Mouse (Mus musculus) embryonic facial prominence, embryonic 14.5 days (tissue): ENCODE data around the gene Pfkfb2. TPM values are rescaled to one million over a fixed set of nuclear protein-coding genes. Genes with fewer than 3 reads are reported as not detected.
A peak's percentile ranks its signal among the peaks of the same experiment; 100 is the strongest.

ENCODE experiments used
- ATAC-seq: fragments of 200-750 bp; cut with Nextera tagmentation; 2 replicates; pipeline ENCODE4 v1.8.0; 2017; ENCODE audit warnings: low read depth, moderate number of reproducible peaks, moderate TSS enrichment
- DNase-seq: peaks from one replicate; pipeline ENCODE4 v3.0.0-alpha.2; 2015; ENCODE audit warnings: low spot score
- H3K27ac ChIP-seq: fragments of 300-500 bp; sonication (generic); replicated peaks from 2 replicates; pipeline ENCODE4 v1.5.1; 2014; ENCODE audit warnings: low read depth, mild to moderate bottlenecking, low read length, moderate library complexity
- H3K27me3 ChIP-seq: fragments of 300-500 bp; sonication (generic); replicated peaks from 2 replicates; pipeline ENCODE4 v1.6.1; 2014; ENCODE audit warnings: low read length; ENCODE audit not compliant: control insufficient read depth, insufficient read depth
- H3K36me3 ChIP-seq: fragments of 300-500 bp; sonication (generic); 2 replicates; pipeline ENCODE4 v1.6.1; 2014; ENCODE audit warnings: low read length, mixed read lengths; ENCODE audit not compliant: control insufficient read depth, insufficient read depth
- H3K4me1 ChIP-seq: fragments of 300-500 bp; sonication (generic); 2 replicates; pipeline ENCODE4 v1.6.1; 2014; ENCODE audit warnings: antibody characterized with exemption, low read length; ENCODE audit not compliant: control insufficient read depth, insufficient read depth
- H3K4me2 ChIP-seq: fragments of 300-500 bp; sonication (generic); 2 replicates; pipeline ENCODE4 v1.6.1; 2014; ENCODE audit warnings: low read depth, mild to moderate bottlenecking, low read length, moderate library complexity, mixed read lengths
- H3K4me3 ChIP-seq: fragments of 300-500 bp; sonication (generic); 2 replicates; pipeline ENCODE4 v1.5.1; 2014; ENCODE audit warnings: low read depth, mild to moderate bottlenecking, low read length
- H3K9ac ChIP-seq: fragments of 300-500 bp; sonication (generic); 2 replicates; pipeline ENCODE4 v1.6.1; 2014; ENCODE audit warnings: low read depth, mild to moderate bottlenecking, low read length, moderate library complexity, mixed read lengths
- H3K9me3 ChIP-seq: fragments of 300-500 bp; sonication (generic); 2 replicates; pipeline ENCODE4 v1.6.1; 2016; ENCODE audit warnings: low read length; ENCODE audit not compliant: control insufficient read depth
- WGBS: fragments of 180-500 bp; shearing (Covaris S2); extraction: QIAGEN DNeasy Blood & Tissue Kit; methylation state at CpG from one replicate; pipeline ENCODE4 v1.1.7; 2014; 5-methylcytosine and 5-hydroxymethylcytosine counted together
- polyA plus RNA-seq: library from polyadenylated mRNA; unstranded; fragments of >200 nt; fragmentation: Nextera tagmentation; extraction: Ambion mirVana; gene quantifications from 2 replicates; pipeline ENCODE4 v1.2.1, GENCODE M21; 2014

Gene Pfkfb2
- polyA plus RNA-seq, 1 experiment from 2014 or later, result 8.0 TPM

DNA sequence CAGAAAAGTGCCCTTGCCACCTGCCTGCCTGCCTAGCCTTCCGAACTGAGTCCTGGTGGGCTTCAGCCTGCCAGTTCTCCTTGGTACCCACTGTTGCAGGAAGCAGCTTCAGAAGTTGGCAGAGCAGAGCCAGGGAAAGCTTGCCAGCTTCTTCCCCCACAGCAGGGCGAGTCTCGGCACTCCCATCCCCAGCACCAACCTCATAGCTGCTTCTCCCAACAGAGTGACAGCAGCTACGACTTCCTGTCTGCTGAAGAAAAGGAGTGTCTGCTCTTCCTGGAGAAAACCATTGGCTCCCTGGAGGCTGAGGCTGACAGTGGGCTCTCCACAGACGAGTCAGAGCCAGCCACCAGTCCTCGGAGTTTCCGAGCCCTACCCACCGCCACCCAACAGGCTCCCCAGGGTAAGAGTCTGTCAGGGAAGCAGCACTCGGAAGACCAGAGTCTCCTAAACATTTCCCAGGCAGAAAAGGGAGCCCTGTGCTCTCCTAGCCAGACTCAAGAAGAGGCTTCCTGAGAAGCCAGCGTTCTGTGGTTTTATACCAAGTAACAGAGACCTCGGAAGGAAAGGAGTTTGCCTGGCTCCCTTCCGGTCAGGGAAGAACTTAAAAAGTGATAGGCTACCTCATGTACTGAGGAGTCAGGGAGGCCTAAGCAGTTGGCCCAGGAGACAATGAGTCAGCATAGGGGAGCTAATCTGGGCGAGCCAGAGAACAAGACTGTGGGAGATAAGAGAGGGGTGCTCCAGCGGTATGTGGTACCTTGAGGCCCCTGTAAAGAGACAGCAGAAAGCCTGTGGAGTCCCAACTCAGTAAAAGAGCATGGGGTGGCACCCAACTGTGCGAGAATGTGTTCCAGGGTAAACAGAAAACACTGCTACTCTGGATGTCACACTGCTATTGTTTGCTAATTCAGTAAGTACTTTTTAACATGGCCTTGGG, 12.0 kb upstream of the Pfkfb2 start:
- Histone ChIP-seq H3K4me1 (no peaks in the 10 kb centered on the region), H3K27me3 (no peaks in the 10 kb centered on the region), H3K27ac (no peak overlapping the region), H3K9ac (no peak overlapping the region; the same call in 1 of the 2 replicates), H3K9me3 (no peaks in the 10 kb centered on the region), H3K36me3 (no peaks in the 10 kb centered on the region), H3K4me3 (no peak overlapping the region), H3K4me2 (no peak overlapping the region)
- 42% methylated on average over 15 of the region's 15 CpGs for WGBS
- no peak for ATAC-seq
- no peak for DNase-seq

DNA sequence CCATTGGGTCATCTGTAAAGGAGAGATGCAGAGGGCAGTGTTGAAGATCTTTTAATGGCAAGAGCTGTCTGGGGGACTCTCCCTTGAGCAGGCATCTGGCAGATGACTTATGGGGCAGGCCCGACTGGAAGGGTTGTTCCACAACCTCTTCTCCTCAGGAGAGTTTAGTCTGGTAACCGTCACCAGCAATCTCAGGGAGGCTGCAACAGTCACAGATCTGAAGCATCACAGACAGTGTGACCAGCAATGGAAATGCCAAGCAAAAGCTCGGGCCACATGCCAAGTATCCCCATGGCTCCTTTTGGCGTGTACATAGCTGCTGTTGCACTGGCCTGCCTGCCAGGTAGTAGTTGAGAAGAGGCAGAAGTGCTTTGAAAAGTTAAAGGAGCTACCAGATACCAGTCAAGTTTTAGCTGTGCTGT, 11.2 kb upstream of the Pfkfb2 start:
- DNase-seq (no peak), ATAC-seq (no peak)
- Histone ChIP-seq H3K36me3 (no peaks in the 10 kb centered on the region), H3K4me3 (no peak overlapping the region), H3K4me1 (no peaks in the 10 kb centered on the region), H3K4me2 (no peak overlapping the region), H3K9ac (no peak overlapping the region; the same call in 1 of the 2 replicates), H3K27me3 (no peaks in the 10 kb centered on the region), H3K27ac (no peak overlapping the region), H3K9me3 (no peaks in the 10 kb centered on the region)
- 82% methylated on average over 4 of the region's 4 CpGs for WGBS

DNA sequence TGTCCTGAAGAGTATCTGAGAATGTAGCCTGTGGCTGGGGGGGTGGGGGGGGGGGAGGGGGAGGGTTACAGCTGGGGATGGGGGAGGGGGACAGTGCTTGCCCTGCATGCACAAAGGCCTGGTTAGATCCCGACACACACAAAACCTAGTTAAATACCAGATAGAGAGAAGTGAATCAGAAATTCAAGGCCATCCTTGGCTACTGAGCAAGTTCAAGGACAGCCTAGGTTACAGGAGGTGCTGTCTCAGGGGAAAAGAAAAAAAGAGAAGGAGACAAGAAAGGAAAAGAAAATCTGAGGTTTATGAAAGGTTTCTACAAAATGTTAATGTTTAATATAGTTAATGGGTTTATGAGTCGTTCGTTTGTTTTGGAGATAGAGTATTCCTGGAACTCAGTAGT, 10.6 kb upstream of the Pfkfb2 start:
- Histone ChIP-seq H3K9me3 (no peaks in the 10 kb centered on the region), H3K36me3 (no peaks in the 10 kb centered on the region), H3K4me3 (no peak overlapping the region), H3K9ac (no peak overlapping the region), H3K27me3 (no peaks in the 10 kb centered on the region), H3K4me1 (no peaks in the 10 kb centered on the region), H3K27ac (no peak overlapping the region), H3K4me2 (no peak overlapping the region)
- DNase-seq, result no peak
- no peak for ATAC-seq
- WGBS, result 79% methylated on average over 3 of the region's 3 CpGs

DNA sequence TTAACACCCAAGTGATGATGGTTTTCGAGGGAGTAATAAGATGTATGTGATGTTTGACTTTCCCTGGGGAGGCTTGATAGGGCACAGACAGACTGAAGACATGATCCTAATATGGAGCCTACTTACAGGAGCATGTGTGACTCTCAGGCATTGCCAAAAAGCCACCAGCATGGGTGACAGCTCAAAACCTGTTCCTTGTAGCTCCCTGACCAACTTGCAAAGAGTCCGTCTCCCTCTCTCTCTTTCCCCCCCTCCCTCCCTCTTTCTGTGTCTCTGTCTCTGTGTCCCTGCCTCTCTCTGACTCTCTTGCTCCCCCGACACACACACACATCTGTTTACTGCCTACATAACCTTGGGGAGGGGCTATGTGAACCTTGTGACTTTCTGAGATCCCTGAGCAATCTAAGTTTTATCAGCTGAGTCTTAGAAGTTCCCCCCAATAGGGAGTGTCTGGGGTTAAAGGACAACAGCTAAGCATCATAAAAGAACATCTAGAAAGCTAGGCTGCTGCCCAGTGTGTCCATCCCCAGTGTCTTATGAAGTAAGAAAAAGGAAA, 9.6 kb upstream of the Pfkfb2 start:
- Histone ChIP-seq H3K27me3 (no peaks in the 10 kb centered on the region), H3K4me1 (no peaks in the 10 kb centered on the region), H3K9me3 (no peaks in the 10 kb centered on the region), H3K4me2 (no peak overlapping the region), H3K27ac (no peak overlapping the region), H3K4me3 (no peak overlapping the region), H3K9ac (no peak overlapping the region), H3K36me3 (no peaks in the 10 kb centered on the region)
- 73% methylated on average over 3 of the region's 3 CpGs for WGBS
- DNase-seq (no peak), ATAC-seq (no peak)

DNA sequence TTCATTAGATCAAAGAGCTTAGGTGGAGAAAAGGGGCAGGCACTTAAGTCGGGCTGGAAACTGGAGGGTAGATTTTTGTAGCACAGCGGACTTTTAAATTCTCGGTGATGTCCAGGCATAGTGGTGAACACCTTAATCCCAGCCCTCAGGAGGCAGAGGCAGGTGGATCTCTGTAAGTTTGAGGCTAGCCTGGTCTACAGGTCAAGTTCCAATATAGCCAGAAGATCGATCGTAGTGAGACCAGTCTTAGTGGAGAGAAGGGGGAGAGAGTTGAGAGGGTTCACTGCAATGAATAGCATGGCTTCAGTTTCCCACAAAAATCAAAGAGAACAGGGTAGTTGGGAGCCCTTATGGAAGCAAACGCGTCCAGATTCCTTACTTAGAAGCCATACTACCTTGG, 8.9 kb upstream of the Pfkfb2 start:
- Histone ChIP-seq H3K4me1 (no peaks in the 10 kb centered on the region), H3K4me3 (no peak overlapping the region), H3K36me3 (no peaks in the 10 kb centered on the region), H3K4me2 (no peak overlapping the region), H3K9me3 (no peaks in the 10 kb centered on the region), H3K27me3 (no peaks in the 10 kb centered on the region), H3K9ac (no peak overlapping the region), H3K27ac (no peak overlapping the region)
- ATAC-seq (no peak), DNase-seq (no peak)
- WGBS, result 91% methylated on average over 7 of the region's 7 CpGs

DNA sequence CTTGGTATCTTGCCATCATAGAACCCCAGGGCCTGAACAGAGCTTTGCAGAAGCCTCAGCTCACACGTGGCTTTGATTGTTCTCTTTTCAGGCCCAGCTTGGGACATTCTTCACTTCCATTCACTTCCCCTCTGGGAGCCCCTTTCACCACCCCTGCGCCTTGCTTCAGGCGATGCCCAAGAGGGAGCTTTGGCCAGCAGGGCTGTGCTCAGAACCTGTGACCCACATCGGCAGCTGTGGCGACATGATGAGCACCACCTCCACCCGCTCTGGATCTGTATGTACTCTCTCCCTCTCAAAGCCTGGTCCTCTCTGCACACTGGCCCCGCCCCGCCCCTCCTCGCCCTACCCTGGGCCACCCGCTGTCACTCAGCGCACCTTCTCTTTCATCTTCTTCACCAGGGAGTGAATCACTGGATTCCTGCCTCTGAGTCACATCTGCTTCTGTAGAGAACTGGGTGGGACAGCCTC, 8.4 kb upstream of the Pfkfb2 start:
- no peak overlapping the region for H3K4me2 ChIP-seq
- H3K9ac ChIP-seq, result no peak overlapping the region
- no peak overlapping the region for H3K27ac ChIP-seq
- DNase-seq (no peak), ATAC-seq (no peak)
- no peaks in the 10 kb centered on the region for H3K4me1 ChIP-seq
- no peaks in the 10 kb centered on the region for H3K9me3 ChIP-seq
- H3K27me3 ChIP-seq, result no peaks in the 10 kb centered on the region
- no peaks in the 10 kb centered on the region for H3K36me3 ChIP-seq
- 27% methylated on average over 11 of the region's 11 CpGs for WGBS
- no peak overlapping the region for H3K4me3 ChIP-seq

DNA sequence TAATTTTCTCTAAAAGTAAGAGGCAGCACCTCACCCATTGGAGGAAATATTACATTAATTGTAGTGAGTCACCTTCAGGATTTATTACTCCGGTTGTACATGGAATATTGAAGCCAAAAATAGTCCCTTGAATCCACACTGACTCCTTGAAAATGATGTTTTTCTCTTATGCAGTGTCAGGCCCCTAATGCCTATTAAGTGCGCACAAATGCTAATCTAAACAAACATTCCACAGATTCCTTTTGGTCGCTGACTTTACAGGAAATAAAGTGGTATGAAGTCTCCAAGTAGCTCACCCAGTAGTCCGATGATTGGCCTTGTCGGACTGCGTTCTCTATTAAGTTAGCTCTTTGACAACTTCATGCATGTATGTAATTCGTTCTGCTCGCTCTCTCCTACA, 5.8 kb upstream of the Pfkfb2 start:
- H3K4me1 ChIP-seq, result no peaks in the 10 kb centered on the region
- ATAC-seq (no peak), DNase-seq (no peak)
- H3K4me2 ChIP-seq, result no peak overlapping the region
- no peak overlapping the region for H3K9ac ChIP-seq
- H3K27me3 ChIP-seq, result no peaks in the 10 kb centered on the region
- H3K9me3 ChIP-seq, result no peaks in the 10 kb centered on the region
- no peak overlapping the region for H3K27ac ChIP-seq
- 60% methylated on average over 8 of the region's 8 CpGs for WGBS
- no peak overlapping the region for H3K4me3 ChIP-seq
- H3K36me3 ChIP-seq, result no peaks in the 10 kb centered on the region

DNA sequence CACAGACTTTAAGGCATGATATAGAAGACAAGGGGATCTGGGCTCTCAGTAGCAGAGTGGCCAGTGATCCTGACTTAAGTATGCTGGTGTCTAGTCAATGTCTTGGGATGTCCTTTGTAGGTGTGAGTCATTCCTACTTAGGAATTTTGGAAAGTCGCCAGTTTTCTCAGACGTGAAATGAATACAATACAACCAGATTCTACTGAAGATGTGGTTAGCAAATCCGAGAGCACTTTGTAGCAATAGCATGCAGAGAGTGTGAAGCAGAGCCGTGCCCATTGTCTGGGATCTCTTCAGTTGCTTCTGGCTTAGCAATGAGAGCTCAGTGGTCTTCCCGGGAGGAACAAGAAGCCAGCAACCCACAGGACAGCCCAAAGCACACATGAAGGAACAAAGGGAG, 5.4 kb upstream of the Pfkfb2 start:
- H3K27ac ChIP-seq, result no peak overlapping the region
- H3K36me3 ChIP-seq, result no peaks in the 10 kb centered on the region
- H3K4me2 ChIP-seq, result no peak overlapping the region
- no peaks in the 10 kb centered on the region for H3K27me3 ChIP-seq
- no peaks in the 10 kb centered on the region for H3K4me1 ChIP-seq
- 60% methylated on average over 5 of the region's 5 CpGs for WGBS
- H3K9me3 ChIP-seq, result no peaks in the 10 kb centered on the region
- no peak overlapping the region for H3K9ac ChIP-seq
- DNase-seq, result peak; percentile 43
- no peak for ATAC-seq
- no peak overlapping the region for H3K4me3 ChIP-seq
